Mouse (Mus musculus) gastrocnemius, postnatal 10 days (tissue): ENCODE results near the gene Myadml2. TPM values are rescaled to one million over a fixed set of nuclear protein-coding genes. Genes with fewer than 3 reads are reported as not detected.

Source experiments
- DNase-seq: peaks from one replicate; pipeline ENCODE4 v3.0.0; 2021; ENCODE audit warnings: mixed read lengths
- microRNA-seq, 2 experiments: library from miRNA; unstranded; fragments of <30 nt; microRNA quantifications; one replicate each; pipeline ENCODE4 v1.2.0; 2021
- total RNA-seq, 2 experiments: library from RNA; stranded (reverse); gene quantifications; 2 replicates each; pipeline ENCODE4 v1.2.3; 2021

Gene Myadml2
- total RNA-seq, 2 experiments from 2014 or later = 89.2 to 92.0 TPM

GRCm38 (mm10) chr11:120610477-120611046 lies 37.4 kb downstream of the Myadml2 start:
- DNase-seq = no peak

- no peak for DNase-seq
Measured at GRCm38 (mm10) chr11:120609250-120609649, 38.7 kb downstream of the Myadml2 start.

- no peak for DNase-seq
Measured at GRCm38 (mm10) chr11:120608241-120609034, 39.5 kb downstream of the Myadml2 start, which contains the start of gene Npb. Gene Npb (plus strand): TSS chr11:120608477.

- DNase-seq = no peak
Measured at GRCm38 (mm10) chr11:120606764-120607163, 41.2 kb downstream of the Myadml2 start.

- DNase-seq = no peak
Measured at GRCm38 (mm10) chr11:120605667-120606066, 42.3 kb downstream of the Myadml2 start.

- no peak for DNase-seq
Measured at GRCm38 (mm10) chr11:120603545-120603944, 44.4 kb downstream of the Myadml2 start.

- DNase-seq = no peak
Measured at GRCm38 (mm10) chr11:120600716-120601115, 47.2 kb downstream of the Myadml2 start.

- no peak for DNase-seq
Measured at GRCm38 (mm10) chr11:120598990-120599549, 48.9 kb downstream of the Myadml2 start.

GRCm38 (mm10) chr11:120598283-120598989 lies 49.5 kb downstream of the Myadml2 start, which contains the start of the genes Alyref and Anapc11:
Gene Alyref (minus strand): TSS chr11:120598365.
Gene Anapc11 (plus strand): TSS chr11:120598421.
- DNase-seq = peak; percentile 96

GRCm38 (mm10) chr11:120597240-120598235 lies 50.4 kb downstream of the Myadml2 start:
- no peak for DNase-seq

Small RNA genes lying within 50 kb of the gene (microRNA-seq; reads per million reads assigned to microRNA genes)
- gene Mir6936 = 0 to 0.25 reads per million in 2 experiments

Other genes starting within 250 kb of the Myadml2 start
- 10 to 100 TPM; 60.6 to 66.6 TPM for gene Nploc4, start 210.4 kb downstream of the Myadml2 start, total RNA-seq
- not detected for gene Tspan10, start 205.5 kb downstream of the Myadml2 start, total RNA-seq
- under 1 TPM; 0.23 to 0.41 TPM for gene Pde6g, start 194.7 kb downstream of the Myadml2 start, total RNA-seq
- gene Oxld1, start 190.1 kb downstream of the Myadml2 start, total RNA-seq = 10 to 100 TPM; 21.2 to 24.1 TPM
- gene Ccdc137, start 190.0 kb downstream of the Myadml2 start, total RNA-seq = 1 to 10 TPM; 5.5 to 6.8 TPM
- gene Arl16, start 180.6 kb downstream of the Myadml2 start, total RNA-seq = 10 to 100 TPM; 16.1 to 17.5 TPM
- gene Mrpl12, start 163.5 kb downstream of the Myadml2 start, total RNA-seq = 100 to 1,000 TPM; 121 to 147 TPM
- 10 to 100 TPM in 1 of 2 experiments, 1 to 10 TPM in 1; 9.7 to 11.1 TPM for gene Slc25a10, start 156.3 kb downstream of the Myadml2 start, total RNA-seq
- under 1 TPM; 0.09 to 0.75 TPM for gene Gcgr, start 117.5 kb downstream of the Myadml2 start, total RNA-seq
- gene Mcrip1, start 98.4 kb downstream of the Myadml2 start, total RNA-seq = 10 to 100 TPM; 51.3 to 52.7 TPM
- gene Ppp1r27, start 97.0 kb downstream of the Myadml2 start, total RNA-seq = 100 to 1,000 TPM; 156 to 183 TPM
- 100 to 1,000 TPM; 349 to 414 TPM for gene P4hb, start 74.9 kb downstream of the Myadml2 start, total RNA-seq
- gene Arhgdia, start 66.5 kb downstream of the Myadml2 start, total RNA-seq = 100 to 1,000 TPM; 163 to 197 TPM
- gene Alyref, start 49.8 kb downstream of the Myadml2 start, total RNA-seq = 10 to 100 TPM; 72.1 to 77.3 TPM
- 10 to 100 TPM; 60.1 to 67.6 TPM for gene Anapc11, start 49.7 kb downstream of the Myadml2 start, total RNA-seq
- not detected for gene Npb, start 39.7 kb downstream of the Myadml2 start, total RNA-seq
- 10 to 100 TPM; 29.7 to 30.9 TPM for gene Pcyt2, start 30.2 kb downstream of the Myadml2 start, total RNA-seq
- gene Sirt7, start 22.9 kb downstream of the Myadml2 start, total RNA-seq = 1 to 10 TPM; 6.5 to 9.2 TPM
- 10 to 100 TPM; 27.6 to 39.6 TPM for gene Mafg, start 14.6 kb downstream of the Myadml2 start, total RNA-seq
- gene Pycr1, start 4.4 kb downstream of the Myadml2 start, total RNA-seq = 10 to 100 TPM; 15.1 to 18.1 TPM
- gene Notum, start 13.0 kb upstream of the Myadml2 start, total RNA-seq = 1 to 10 TPM in 1 of 2 experiments, not detected in 1; 1.2 TPM
- gene Aspscr1, start 24.8 kb upstream of the Myadml2 start, total RNA-seq = 10 to 100 TPM; 34.8 to 39.8 TPM
- 10 to 100 TPM; 34.9 to 35.6 TPM for gene Cenpx, start 65.6 kb upstream of the Myadml2 start, total RNA-seq
- gene Lrrc45, start 65.8 kb upstream of the Myadml2 start, total RNA-seq = 10 to 100 TPM in 1 of 2 experiments, 1 to 10 TPM in 1; 7.7 to 10.1 TPM
- 1 to 10 TPM; 1.8 to 2.7 TPM for gene Rac3, start 73.3 kb upstream of the Myadml2 start, total RNA-seq
- 1 to 10 TPM; 3.4 to 3.7 TPM for gene Dcxr, start 79.1 kb upstream of the Myadml2 start, total RNA-seq
- 10 to 100 TPM in 1 of 2 experiments, 1 to 10 TPM in 1; 9.9 to 10.8 TPM for gene Cbr2, start 84.0 kb upstream of the Myadml2 start, total RNA-seq
- gene Hmga1b, start 114.6 kb upstream of the Myadml2 start, total RNA-seq = 10 to 100 TPM; 13.3 to 15.9 TPM
- 1 to 10 TPM; 6.3 to 7.7 TPM for gene Rfng, start 136.0 kb upstream of the Myadml2 start, total RNA-seq
- 10 to 100 TPM; 57.3 to 61.5 TPM for gene Gps1, start 136.1 kb upstream of the Myadml2 start, total RNA-seq
- gene Dus1l, start 148.2 kb upstream of the Myadml2 start, total RNA-seq = 10 to 100 TPM; 29.9 to 34.0 TPM
- gene Fasn, start 176.4 kb upstream of the Myadml2 start, total RNA-seq = 10 to 100 TPM; 21.8 to 26.4 TPM